Mouse (Mus musculus) cerebellum, adult (tissue): ENCODE data around the gene Fbxl3.

Source experiments
- ATAC-seq: cut with Nextera tagmentation; 2 replicates; pipeline ENCODE4 v1.9.2; 2017; ENCODE audit warnings: mild to moderate bottlenecking, moderate library complexity, mixed read lengths; ENCODE audit not compliant: insufficient number of reproducible peaks, low FRiP score, low TSS enrichment

Fbxl3 gene

DNA sequence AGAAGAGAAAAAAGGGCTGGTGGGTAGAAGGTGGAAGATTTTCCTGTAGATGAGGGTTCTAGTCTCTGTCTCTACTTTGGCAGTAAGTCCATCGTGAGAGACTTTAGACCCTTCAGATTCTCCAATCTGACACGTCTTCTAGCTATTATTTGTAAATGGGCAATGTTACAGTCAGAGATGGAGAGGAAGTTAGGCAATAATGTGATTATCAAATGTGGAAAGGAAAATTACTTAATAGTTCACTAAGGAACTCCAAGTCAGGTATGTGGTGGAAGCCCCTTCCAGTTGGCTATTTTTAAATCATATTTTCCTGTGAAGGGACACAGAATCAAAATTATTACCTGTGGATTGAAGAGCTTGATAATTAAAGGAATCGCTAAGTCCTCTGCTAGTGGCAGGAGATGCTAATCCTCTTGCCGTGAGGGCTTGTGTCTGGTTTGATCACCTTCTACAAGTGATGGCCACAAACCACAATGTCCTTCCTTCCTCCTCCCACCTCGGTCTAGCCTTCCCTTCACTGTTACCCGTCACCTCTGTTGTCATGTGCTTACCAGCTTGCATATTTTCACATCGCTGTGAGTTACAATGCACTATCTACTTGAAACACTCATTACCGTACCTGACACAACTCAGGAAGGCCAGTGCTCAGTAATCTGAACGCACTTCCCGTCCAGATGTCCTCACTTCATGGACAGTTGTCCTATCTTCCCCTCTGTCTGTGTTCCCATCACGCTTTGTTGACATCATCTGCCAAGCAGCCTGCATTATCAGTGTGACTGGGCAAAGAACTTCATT lies 50.9 kb downstream of the Fbxl3 start:
- no peak for ATAC-seq

DNA sequence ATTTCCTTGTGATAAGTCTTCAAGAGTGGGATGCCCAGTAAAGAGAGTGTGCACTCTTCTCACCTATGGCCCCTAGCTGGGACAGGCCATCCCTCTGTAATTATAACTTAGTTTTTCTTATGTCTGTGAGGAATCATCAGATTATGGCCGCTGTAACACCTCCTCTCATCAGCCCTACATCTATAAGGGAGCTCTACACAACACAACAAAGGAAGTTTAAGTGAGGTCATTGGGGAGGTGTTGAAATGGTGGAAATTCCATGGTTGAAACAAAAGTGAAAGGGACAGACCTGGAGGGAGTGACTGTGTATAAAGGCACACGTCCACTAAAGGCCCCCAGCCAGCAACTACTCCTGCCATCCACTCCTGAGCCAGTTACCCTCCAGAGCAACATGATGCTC lies 52.7 kb downstream of the Fbxl3 start, which contains the start of gene Acod1:
Gene Acod1, plus strand, starts transcription at position 301 of the 400 bp plus-strand sequence.
- 0 out of 2 replicates have a peak, but pooled peaks have one; percentile 20 for ATAC-seq

DNA sequence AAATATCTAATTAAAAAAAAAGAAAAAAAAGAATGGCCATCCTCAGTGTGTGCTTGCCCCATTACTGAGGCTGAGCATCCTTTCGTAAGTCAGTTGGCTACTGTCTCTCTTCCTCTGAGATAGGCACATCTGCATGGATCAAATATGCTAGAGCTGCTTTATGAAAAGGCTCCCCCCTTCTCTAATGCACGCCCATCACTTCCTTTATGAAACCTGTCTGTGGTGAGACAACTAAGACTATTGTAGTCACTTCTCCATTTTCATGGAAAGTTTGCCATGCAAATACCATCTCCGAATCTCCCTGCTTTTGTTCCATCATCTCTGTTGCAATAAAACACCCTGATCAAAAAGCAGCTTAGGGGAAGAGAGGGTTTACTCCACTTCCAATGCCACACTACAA lies 62.4 kb downstream of the Fbxl3 start:
- ATAC-seq: no peak

DNA sequence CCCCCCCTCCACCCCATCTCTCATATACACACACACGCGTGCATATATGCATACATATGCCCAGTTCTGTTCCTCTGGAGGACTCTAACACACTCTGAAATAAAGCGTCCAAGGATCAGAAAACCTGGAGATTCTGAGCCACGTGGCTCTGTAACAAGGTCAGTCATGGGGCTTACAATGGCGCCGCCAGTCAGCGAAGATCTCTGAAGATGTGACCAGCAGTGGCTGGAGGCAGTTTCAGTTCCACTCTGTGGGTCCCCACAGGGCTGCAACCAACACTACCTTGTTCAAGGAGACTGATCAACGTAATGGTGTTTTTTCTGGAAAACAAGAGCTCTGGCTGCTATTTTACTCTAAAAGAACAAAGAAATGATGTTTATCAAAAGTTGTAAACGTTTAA lies 65.3 kb downstream of the Fbxl3 start:
- no peak for ATAC-seq

DNA sequence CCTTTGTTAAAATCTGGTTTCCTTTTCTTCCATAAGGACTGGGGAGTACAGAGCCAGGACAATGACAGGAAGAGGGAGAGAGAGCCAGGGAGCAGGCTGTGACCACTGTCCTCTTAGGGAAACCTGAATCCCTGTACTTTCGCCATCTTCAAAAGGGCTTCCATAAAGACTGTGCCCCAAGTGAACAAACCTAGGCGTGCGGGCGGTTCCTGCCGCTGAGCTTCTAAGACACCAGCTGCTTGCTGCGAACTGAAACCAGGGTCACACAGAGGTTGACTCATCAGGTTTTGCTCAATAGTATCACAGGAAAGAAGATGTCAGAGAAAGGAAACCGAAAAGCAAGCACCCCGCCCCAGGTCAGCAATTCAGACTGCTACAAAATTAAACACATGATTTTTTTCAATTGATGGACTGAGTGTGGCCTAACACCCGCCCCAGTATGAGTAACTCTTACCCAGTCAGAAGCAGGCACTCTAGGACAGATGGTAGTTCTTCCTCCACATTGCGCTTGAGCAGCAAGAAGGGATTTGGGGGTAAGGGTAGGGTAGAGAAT lies 66.0 kb downstream of the Fbxl3 start:
- ATAC-seq: no peak
